Mouse (Mus musculus) heart, postnatal 0 days (tissue): ENCODE results near the gene Cntn6.

Experiments used
- CTCF ChIP-seq: IDR thresholded peaks from 2 replicates; pipeline ENCODE4 v1.5.1; 2016; ENCODE audit warnings: antibody characterized with exemption, control low read depth, low read depth
- EP300 ChIP-seq: IDR thresholded peaks from 2 replicates; pipeline ENCODE4 v1.6.1; 2016; ENCODE audit warnings: antibody characterized with exemption, low read depth

GRCm38 (mm10) chr6:104758125-104758524 lies 265.5 kb downstream of the Cntn6 start:
- no peak for TF ChIP-seq CTCF
- no peak for TF ChIP-seq EP300
